Mouse (Mus musculus) 3134 (cell line): Measurements from ENCODE around the gene Tdp1.

Experiments used
- DNase-seq: peaks from one replicate; pipeline ENCODE4 v3.0.0-alpha.2; 2011; ENCODE audit warnings: low spot score; ENCODE audit not compliant: insufficient read length; ENCODE audit errors: extremely low read depth

Gene Tdp1

GRCm38 (mm10) chr12:99884269-99885261, at the start of gene Tdp1, which contains the start of gene Efcab11:
Gene Tdp1, plus strand, starts transcription at chr12:99884517.
Gene Efcab11, minus strand, starts transcription at chr12:99884439.
- peak; percentile 91 for DNase-seq

- DNase-seq = no peak
Observed at GRCm38 (mm10) chr12:99836404-99837131, 47.7 kb upstream of the Tdp1 start.

GRCm38 (mm10) chr12:99837528-99837927, 46.8 kb upstream of the Tdp1 start:
- no peak for DNase-seq

GRCm38 (mm10) chr12:99838109-99838508, 46.2 kb upstream of the Tdp1 start:
- no peak for DNase-seq

GRCm38 (mm10) chr12:99838703-99839102, 45.6 kb upstream of the Tdp1 start:
- no peak for DNase-seq

GRCm38 (mm10) chr12:99844951-99845350, 39.4 kb upstream of the Tdp1 start:
- DNase-seq = no peak

GRCm38 (mm10) chr12:99849996-99850395, 34.3 kb upstream of the Tdp1 start:
- no peak for DNase-seq

GRCm38 (mm10) chr12:99853323-99854258, 30.7 kb upstream of the Tdp1 start:
- DNase-seq = no peak

GRCm38 (mm10) chr12:99856011-99856410, 28.3 kb upstream of the Tdp1 start:
- no peak for DNase-seq

- no peak for DNase-seq
Observed at GRCm38 (mm10) chr12:99858664-99859063, 25.7 kb upstream of the Tdp1 start.

GRCm38 (mm10) chr12:99859391-99860100, 24.8 kb upstream of the Tdp1 start:
- DNase-seq = no peak

GRCm38 (mm10) chr12:99860981-99861380, 23.3 kb upstream of the Tdp1 start:
- no peak for DNase-seq

GRCm38 (mm10) chr12:99864613-99865012, 19.7 kb upstream of the Tdp1 start:
- DNase-seq = no peak

GRCm38 (mm10) chr12:99868821-99869220, 15.5 kb upstream of the Tdp1 start:
- DNase-seq = no peak

- no peak for DNase-seq
Observed at GRCm38 (mm10) chr12:99873443-99873842, 10.9 kb upstream of the Tdp1 start.

GRCm38 (mm10) chr12:99874609-99875008, 9.7 kb upstream of the Tdp1 start:
- DNase-seq = peak; percentile 5

- DNase-seq = peak; percentile 92
Observed at GRCm38 (mm10) chr12:99883000-99883712, 1.2 kb upstream of the Tdp1 start.

- no peak for DNase-seq
Observed at GRCm38 (mm10) chr12:99883713-99884105, 608 bp upstream of the Tdp1 start.

- peak; percentile 10 for DNase-seq
Observed at GRCm38 (mm10) chr12:99885282-99885901, 1.1 kb downstream of the Tdp1 start.
